Mouse (Mus musculus) lung, postnatal 25 days (tissue): ENCODE measurements around the gene Rac2.
A peak's percentile ranks its signal among the peaks of the same experiment; 100 is the strongest.

Experiments used
- DNase-seq: peaks from one replicate; pipeline ENCODE4 v3.0.0; 2022; ENCODE audit warnings: low spot score

The Rac2 gene

DNA sequence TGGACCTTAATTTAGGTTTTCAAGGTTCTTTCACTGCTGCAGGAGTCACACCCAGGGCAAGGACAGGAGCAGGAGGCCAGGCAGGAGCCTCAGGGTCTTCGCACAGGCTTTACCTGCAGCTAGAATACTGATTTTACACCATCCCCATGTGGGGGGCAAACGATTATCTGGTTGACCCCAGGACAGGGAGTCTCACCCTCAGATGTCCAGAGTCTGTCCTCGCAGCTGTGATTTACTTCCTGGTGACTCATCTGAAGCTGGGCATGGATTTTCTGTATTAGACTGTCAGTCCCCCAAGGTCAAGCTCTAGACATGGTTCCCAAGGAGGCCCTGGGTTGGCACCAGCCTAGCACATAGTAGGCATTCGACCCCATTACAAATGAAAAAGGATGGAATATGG, 26.5 kb downstream of the Rac2 start:
- DNase-seq: no peak

GRCm38 (mm10) chr15:78544561-78545001, 28.0 kb downstream of the Rac2 start, which contains the start of gene Sstr3:
Gene Sstr3, minus strand, starts transcription at chr15:78544685.
- no peak for DNase-seq

GRCm38 (mm10) chr15:78544041-78544440, 28.5 kb downstream of the Rac2 start:
- DNase-seq: no peak

- no peak for DNase-seq
Observed at GRCm38 (mm10) chr15:78542767-78543303, 29.7 kb downstream of the Rac2 start.

DNA sequence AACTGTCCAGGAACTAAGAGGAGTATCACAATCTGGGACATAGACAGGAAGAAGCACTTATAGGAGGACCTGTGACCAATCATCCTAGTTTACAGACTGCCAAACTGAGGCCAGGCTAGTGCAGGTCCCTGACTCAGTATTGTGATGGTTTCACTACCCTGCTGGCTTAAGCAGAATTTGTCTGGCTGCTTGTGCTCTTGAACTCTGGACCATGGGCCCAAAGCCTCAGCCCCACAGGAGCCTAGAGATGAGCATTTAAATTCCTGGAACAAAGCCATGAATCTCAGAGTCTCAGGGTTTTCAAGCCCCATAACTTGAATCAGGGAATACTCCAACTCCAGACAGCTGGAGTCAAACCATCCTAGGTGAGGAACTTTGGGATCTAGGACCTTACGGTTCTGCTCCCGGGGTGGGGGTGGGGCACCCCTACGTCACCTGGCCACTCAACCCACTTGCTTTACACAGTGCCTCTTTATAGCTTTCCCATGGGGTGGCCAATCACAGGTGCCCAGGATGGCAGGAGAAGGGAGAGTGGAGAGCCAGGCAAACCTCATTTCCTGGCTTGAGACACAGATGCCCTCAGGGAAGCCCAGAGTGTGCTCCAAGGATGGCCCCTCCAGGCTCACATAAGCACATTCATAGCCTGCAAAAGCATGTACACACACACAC, 30.4 kb downstream of the Rac2 start:
- no peak for DNase-seq

- no peak for DNase-seq
Observed at GRCm38 (mm10) chr15:78541606-78542005, 31.0 kb downstream of the Rac2 start.

DNA sequence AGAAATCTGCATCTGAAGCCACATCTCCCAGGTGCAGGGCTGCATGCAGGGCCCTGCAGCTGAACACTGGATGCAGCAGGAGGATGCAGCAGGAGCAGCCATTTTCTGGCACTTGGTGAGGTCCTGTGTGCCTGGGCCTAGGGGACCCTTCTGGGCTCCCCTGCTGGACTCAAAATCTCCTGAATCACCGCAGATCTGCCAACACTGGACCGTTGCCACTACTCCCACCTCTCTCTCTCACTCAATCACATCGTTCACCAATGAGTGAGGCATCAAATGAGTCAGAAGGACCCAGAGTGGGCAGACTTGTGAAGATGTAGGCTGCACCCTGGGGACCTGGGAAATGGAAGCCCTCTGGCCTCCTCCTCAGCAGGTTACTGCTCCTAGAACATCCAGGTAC, 31.5 kb downstream of the Rac2 start:
- no peak for DNase-seq

DNA sequence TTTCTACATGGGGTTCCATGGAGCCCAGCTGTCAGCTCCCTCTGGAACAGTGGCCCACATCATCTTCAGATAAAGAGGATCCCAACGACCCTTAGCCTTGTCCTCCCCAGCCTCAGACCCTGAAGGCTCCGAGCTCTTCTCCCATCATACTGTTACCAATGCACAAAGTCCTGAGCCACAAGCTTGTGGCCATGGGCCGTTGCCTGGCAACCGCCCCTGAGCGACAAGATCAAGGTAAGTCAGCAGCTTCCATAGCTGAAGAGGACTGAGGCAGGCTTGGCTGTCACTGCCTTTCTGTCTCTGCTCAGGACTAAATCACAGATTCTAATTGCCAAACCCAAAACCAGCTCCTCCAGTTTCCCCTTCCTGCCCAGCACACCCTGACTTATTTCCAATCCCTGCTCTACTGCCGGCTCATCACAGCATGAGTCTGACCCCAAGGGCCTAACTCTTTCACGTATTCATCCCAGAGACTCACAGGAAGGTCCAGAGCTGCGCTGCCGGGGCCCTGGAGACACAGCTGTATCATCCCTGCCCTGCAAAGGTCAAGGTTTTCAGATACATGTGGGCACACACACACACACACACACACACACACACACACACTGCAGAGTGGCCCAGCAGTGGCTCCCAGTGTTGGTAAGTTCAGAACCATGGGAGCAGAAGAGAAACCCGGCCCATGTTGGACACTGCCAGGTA, 36.7 kb downstream of the Rac2 start:
- no peak for DNase-seq

DNA sequence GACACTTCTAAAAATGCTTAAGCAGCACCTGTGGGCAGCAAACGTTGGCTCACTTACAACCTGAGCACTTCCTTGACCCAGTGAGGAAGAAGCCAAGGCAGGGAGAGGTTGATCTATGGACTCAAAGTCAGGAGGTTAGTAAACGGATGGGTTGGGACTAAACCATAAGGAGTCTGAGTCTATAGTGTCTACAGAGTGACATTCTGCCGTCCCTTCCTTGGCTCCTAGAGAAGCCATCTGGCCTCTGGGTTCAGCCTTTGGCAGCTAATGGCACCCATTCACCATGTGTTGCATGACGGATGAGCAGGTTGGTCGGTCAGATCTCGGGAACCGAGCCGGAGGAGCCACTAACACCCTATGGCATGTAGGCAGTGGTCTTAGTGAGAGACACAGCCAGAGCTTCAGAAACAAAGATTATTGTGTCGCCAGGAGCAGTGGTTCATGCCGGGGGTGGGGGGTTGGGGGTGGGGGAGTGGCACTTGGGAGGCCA, 39.2 kb downstream of the Rac2 start:
- DNase-seq: no peak

DNA sequence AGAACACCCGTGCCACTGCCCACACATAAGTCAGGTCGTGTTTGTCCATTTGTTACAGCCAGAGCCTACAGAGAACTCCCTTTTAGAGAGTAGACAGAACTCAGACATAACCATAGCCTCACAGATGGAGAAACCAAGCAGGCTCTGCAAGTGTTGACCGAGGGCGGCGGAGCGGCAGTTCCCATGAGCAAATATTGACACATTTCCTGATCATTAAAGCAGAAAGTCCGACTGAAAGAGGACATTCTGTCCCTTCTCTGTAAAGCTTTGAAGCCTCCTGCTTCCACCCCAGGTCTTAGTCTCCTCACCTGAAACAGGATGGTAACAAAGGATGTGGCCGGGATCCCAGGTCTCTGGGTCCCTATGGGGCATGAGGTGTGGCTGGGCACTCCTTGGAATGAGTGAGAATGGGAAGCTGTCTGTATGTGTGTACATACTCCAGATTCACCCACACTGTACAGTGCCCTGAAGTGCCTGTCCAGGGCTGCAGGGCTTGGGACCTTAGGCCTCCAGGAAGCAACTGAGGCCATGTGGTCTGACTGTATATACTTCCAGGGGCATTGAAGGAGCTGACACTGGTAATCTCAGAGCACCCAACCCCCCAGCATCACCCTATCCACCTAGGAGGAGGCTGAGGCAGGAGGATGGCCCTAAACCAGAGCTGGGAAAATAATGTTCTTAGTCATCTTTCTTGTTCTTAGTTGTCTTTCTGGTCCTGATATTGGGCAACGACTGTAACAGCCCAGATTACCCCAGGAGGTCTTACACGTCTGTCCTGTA, 39.8 kb downstream of the Rac2 start:
- DNase-seq: peak; percentile 75

GRCm38 (mm10) chr15:78531901-78532469, 40.6 kb downstream of the Rac2 start:
- peak; percentile 98 for DNase-seq

- no peak for DNase-seq
Observed at GRCm38 (mm10) chr15:78531451-78531720, 41.2 kb downstream of the Rac2 start.

- peak; percentile 56 for DNase-seq
Observed at GRCm38 (mm10) chr15:78530671-78531450, 41.7 kb downstream of the Rac2 start, which contains the start of gene C1qtnf6. Gene C1qtnf6, minus strand, starts transcription at chr15:78531416.

DNA sequence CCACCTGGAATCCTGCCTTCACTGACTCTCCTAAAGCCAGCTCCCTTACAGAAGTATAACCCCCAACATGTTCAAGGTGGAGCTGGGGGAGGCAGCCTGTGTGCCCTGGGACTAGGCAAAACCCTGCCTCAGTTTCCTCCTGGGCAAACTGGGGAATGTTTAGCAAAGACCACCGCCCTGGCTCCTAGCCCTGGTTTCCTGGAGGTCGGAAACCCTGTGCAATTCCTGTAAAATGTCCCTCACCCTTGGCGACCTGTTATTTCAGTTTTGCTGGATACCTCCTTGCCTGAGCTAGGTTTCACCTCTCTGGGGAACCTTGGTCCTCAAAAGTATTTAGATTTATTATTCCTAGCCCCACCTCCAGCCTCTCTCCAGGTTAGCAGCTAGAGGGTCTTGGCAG, 42.4 kb downstream of the Rac2 start:
- DNase-seq: no peak

DNA sequence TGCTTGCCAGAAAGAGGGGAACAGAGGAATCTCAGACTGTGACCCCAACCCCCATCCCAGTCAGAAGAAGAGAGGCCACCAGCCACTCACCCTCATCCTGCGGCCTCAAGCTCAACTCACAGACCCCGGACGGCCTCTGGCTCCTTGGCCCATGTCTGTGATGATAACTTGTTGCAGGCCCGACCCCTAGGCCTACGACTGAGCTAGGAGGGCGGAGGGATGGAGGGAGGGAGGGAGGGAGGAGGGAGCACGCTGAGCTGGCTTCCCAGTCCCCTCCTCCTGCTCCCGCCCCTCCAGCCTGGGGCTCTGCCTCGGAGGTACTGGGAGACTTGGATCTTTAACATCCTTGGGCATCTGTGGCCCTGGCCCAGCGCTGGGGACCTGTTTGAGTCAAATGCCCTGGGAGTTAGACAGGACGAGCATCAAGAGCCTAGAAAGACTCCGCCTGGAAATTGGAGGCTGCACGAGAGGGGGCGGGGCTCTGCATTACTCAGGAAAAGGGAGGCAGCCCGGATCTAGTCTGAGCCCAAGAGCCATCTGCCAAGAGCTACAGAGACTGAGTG, 43.1 kb downstream of the Rac2 start:
- DNase-seq: peak; percentile 64

GRCm38 (mm10) chr15:78528726-78529411, 43.7 kb downstream of the Rac2 start:
- no peak for DNase-seq

GRCm38 (mm10) chr15:78527973-78528372, 44.6 kb downstream of the Rac2 start:
- no peak for DNase-seq

GRCm38 (mm10) chr15:78524163-78524562, 48.4 kb downstream of the Rac2 start:
- no peak for DNase-seq

DNA sequence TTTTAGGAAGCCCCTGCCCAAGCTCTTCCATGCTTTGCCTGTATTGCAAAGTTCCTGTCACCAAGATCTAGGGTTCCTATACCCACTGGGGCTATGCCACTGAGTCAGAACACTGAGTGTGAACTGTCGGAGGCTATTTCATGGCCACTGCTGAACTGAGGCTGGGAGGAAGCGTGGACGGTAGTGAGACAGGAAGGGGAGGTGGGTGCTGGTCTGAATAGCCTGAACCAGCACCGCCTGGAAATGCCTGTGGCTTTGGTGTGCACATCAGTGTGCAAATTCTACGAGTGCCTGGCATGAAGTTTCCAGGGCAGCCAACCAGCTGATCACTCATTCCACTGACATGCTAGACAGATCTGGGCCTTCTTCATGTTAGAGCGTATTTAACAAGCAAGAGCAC, 50.7 kb downstream of the Rac2 start:
- no peak for DNase-seq

GRCm38 (mm10) chr15:78521331-78521730, 51.3 kb downstream of the Rac2 start:
- no peak for DNase-seq
